Mouse (Mus musculus): ENCODE measurements around the gene Pappa2. TPM values are rescaled to one million over a fixed set of nuclear protein-coding genes. Genes with fewer than 3 reads are reported as not detected.

The Pappa2 gene
- polyA plus RNA-seq, 1 experiment from 2014 or later = 0.14 TPM

GRCm38 (mm10) chr1:158770036-158770655, 210.1 kb downstream of the Pappa2 start:
- Histone ChIP-seq H3K9ac (ENCODE audit: low read length) (no peak overlapping the region), H3K4me3 (ENCODE audit: low read depth, low read length) (no peak overlapping the region), H3K4me2 (ENCODE audit: low read length) (no peak overlapping the region), H3K9me3 (ENCODE audit: control insufficient read depth, low read length) (no peaks in the 10 kb centered on the region), H3K4me1 (replicated peaks; ENCODE audit: control insufficient read depth, insufficient read depth, low read length) (no peaks in the 10 kb centered on the region), H3K36me3 (ENCODE audit: control insufficient read depth, insufficient read depth, low read length) (no peaks in the 10 kb centered on the region), H3K27me3 (replicated peaks; ENCODE audit: control insufficient read depth, insufficient read depth, low read length) (no peaks in the 10 kb centered on the region), H3K27ac (ENCODE audit: low read depth) (no peak overlapping the region)
- 71% methylated on average over 7 of the region's 7 CpGs for WGBS
- DNase-seq (ENCODE audit: low spot score) (no peak), ATAC-seq (replicated peaks; ENCODE audit: low FRiP score, low TSS enrichment, low read depth) (no peak)

GRCm38 (mm10) chr1:158765842-158766241, 214.4 kb downstream of the Pappa2 start:
- ATAC-seq (replicated peaks; ENCODE audit: low FRiP score, low TSS enrichment, low read depth) (no peak), DNase-seq (ENCODE audit: low spot score) (no peak)
- H3K9me3 ChIP-seq (ENCODE audit: control insufficient read depth, low read length) = no peaks in the 10 kb centered on the region
- no peaks in the 10 kb centered on the region for H3K4me1 ChIP-seq (replicated peaks; ENCODE audit: control insufficient read depth, insufficient read depth, low read length)
- no peak overlapping the region for H3K4me2 ChIP-seq (ENCODE audit: low read length)
- H3K4me3 ChIP-seq (ENCODE audit: low read depth, low read length) = no peak overlapping the region
- no peaks in the 10 kb centered on the region for H3K36me3 ChIP-seq (ENCODE audit: control insufficient read depth, insufficient read depth, low read length)
- no peaks in the 10 kb centered on the region for H3K27me3 ChIP-seq (replicated peaks; ENCODE audit: control insufficient read depth, insufficient read depth, low read length)
- 27% methylated on average over 2 of the region's 2 CpGs for WGBS
- H3K9ac ChIP-seq (ENCODE audit: low read length) = no peak overlapping the region
- H3K27ac ChIP-seq (ENCODE audit: low read depth) = no peak overlapping the region

GRCm38 (mm10) chr1:158764727-158765126, 215.6 kb downstream of the Pappa2 start:
- no peaks in the 10 kb centered on the region for H3K36me3 ChIP-seq (ENCODE audit: control insufficient read depth, insufficient read depth, low read length)
- H3K4me2 ChIP-seq (ENCODE audit: low read length) = no peak overlapping the region
- no peak overlapping the region for H3K9ac ChIP-seq (ENCODE audit: low read length)
- ATAC-seq (replicated peaks; ENCODE audit: low FRiP score, low TSS enrichment, low read depth) = no peak
- 79% methylated on average over 6 of the region's 6 CpGs for WGBS
- no peak for DNase-seq (ENCODE audit: low spot score)
- no peaks in the 10 kb centered on the region for H3K27me3 ChIP-seq (replicated peaks; ENCODE audit: control insufficient read depth, insufficient read depth, low read length)
- H3K9me3 ChIP-seq (ENCODE audit: control insufficient read depth, low read length) = no peaks in the 10 kb centered on the region
- no peak overlapping the region for H3K4me3 ChIP-seq (ENCODE audit: low read depth, low read length)
- H3K4me1 ChIP-seq (replicated peaks; ENCODE audit: control insufficient read depth, insufficient read depth, low read length) = no peaks in the 10 kb centered on the region
- no peak overlapping the region for H3K27ac ChIP-seq (ENCODE audit: low read depth)

- no peak for DNase-seq (ENCODE audit: low spot score)
Measured at GRCm38 (mm10) chr1:158764211-158764610, 216.1 kb downstream of the Pappa2 start.

GRCm38 (mm10) chr1:158748356-158749096, 231.8 kb downstream of the Pappa2 start:
- WGBS = 49% methylated on average over 10 of the region's 10 CpGs
- Histone ChIP-seq H3K4me1 (replicated peaks; ENCODE audit: control insufficient read depth, insufficient read depth, low read length) (no peaks in the 10 kb centered on the region), H3K27ac (ENCODE audit: low read depth) (no peak overlapping the region), H3K27me3 (replicated peaks; ENCODE audit: control insufficient read depth, insufficient read depth, low read length) (no peaks in the 10 kb centered on the region), H3K4me3 (ENCODE audit: low read depth, low read length) (no peak overlapping the region), H3K9me3 (ENCODE audit: control insufficient read depth, low read length) (no peaks in the 10 kb centered on the region), H3K4me2 (ENCODE audit: low read length) (no peak overlapping the region), H3K9ac (ENCODE audit: low read length) (no peak overlapping the region), H3K36me3 (ENCODE audit: control insufficient read depth, insufficient read depth, low read length) (no peaks in the 10 kb centered on the region)
- DNase-seq (ENCODE audit: low spot score) (no peak), ATAC-seq (replicated peaks; ENCODE audit: low FRiP score, low TSS enrichment, low read depth) (no peak)

More at GRCm38 (mm10) chr1:158764211-158764610, 216.1 kb downstream of the Pappa2 start:
- Histone ChIP-seq H3K4me3 (ENCODE audit: low read depth, low read length) (no peak overlapping the region), H3K27me3 (replicated peaks; ENCODE audit: control insufficient read depth, insufficient read depth, low read length) (no peaks in the 10 kb centered on the region), H3K9ac (ENCODE audit: low read length) (no peak overlapping the region), H3K36me3 (ENCODE audit: control insufficient read depth, insufficient read depth, low read length) (no peaks in the 10 kb centered on the region), H3K4me2 (ENCODE audit: low read length) (no peak overlapping the region), H3K9me3 (ENCODE audit: control insufficient read depth, low read length) (no peaks in the 10 kb centered on the region), H3K4me1 (replicated peaks; ENCODE audit: control insufficient read depth, insufficient read depth, low read length) (no peaks in the 10 kb centered on the region), H3K27ac (ENCODE audit: low read depth) (no peak overlapping the region)
- ATAC-seq (replicated peaks; ENCODE audit: low FRiP score, low TSS enrichment, low read depth) = no peak

GRCm38 (mm10) chr1:158741449-158741848, 238.8 kb downstream of the Pappa2 start:
- Histone ChIP-seq H3K36me3 (ENCODE audit: control insufficient read depth, insufficient read depth, low read length) (no peaks in the 10 kb centered on the region), H3K4me2 (ENCODE audit: low read length) (no peak overlapping the region), H3K4me3 (ENCODE audit: low read depth, low read length) (no peak overlapping the region), H3K4me1 (replicated peaks; ENCODE audit: control insufficient read depth, insufficient read depth, low read length) (no peaks in the 10 kb centered on the region), H3K27me3 (replicated peaks; ENCODE audit: control insufficient read depth, insufficient read depth, low read length) (no peaks in the 10 kb centered on the region), H3K9ac (ENCODE audit: low read length) (no peak overlapping the region), H3K27ac (ENCODE audit: low read depth) (no peak overlapping the region), H3K9me3 (ENCODE audit: control insufficient read depth, low read length) (no peaks in the 10 kb centered on the region)
- WGBS = 63% methylated on average over 5 of the region's 5 CpGs
- ATAC-seq (replicated peaks; ENCODE audit: low FRiP score, low TSS enrichment, low read depth) (no peak), DNase-seq (ENCODE audit: low spot score) (no peak)

GRCm38 (mm10) chr1:158740949-158741348, 239.3 kb downstream of the Pappa2 start:
- DNase-seq (ENCODE audit: low spot score) (no peak), ATAC-seq (replicated peaks; ENCODE audit: low FRiP score, low TSS enrichment, low read depth) (no peak)
- no peak overlapping the region for H3K4me3 ChIP-seq (ENCODE audit: low read depth, low read length)
- no peak overlapping the region for H3K27ac ChIP-seq (ENCODE audit: low read depth)
- H3K36me3 ChIP-seq (ENCODE audit: control insufficient read depth, insufficient read depth, low read length) = no peaks in the 10 kb centered on the region
- no peak overlapping the region for H3K4me2 ChIP-seq (ENCODE audit: low read length)
- WGBS = 85% methylated on average over 5 of the region's 5 CpGs
- no peak overlapping the region for H3K9ac ChIP-seq (ENCODE audit: low read length)
- no peaks in the 10 kb centered on the region for H3K9me3 ChIP-seq (ENCODE audit: control insufficient read depth, low read length)
- H3K27me3 ChIP-seq (replicated peaks; ENCODE audit: control insufficient read depth, insufficient read depth, low read length) = no peaks in the 10 kb centered on the region
- H3K4me1 ChIP-seq (replicated peaks; ENCODE audit: control insufficient read depth, insufficient read depth, low read length) = no peaks in the 10 kb centered on the region

- Histone ChIP-seq H3K27me3 (replicated peaks; ENCODE audit: control insufficient read depth, insufficient read depth, low read length) (no peaks in the 10 kb centered on the region), H3K4me3 (ENCODE audit: low read depth, low read length) (no peak overlapping the region), H3K4me1 (replicated peaks; ENCODE audit: control insufficient read depth, insufficient read depth, low read length) (no peaks in the 10 kb centered on the region), H3K4me2 (ENCODE audit: low read length) (no peak overlapping the region), H3K9me3 (ENCODE audit: control insufficient read depth, low read length) (no peaks in the 10 kb centered on the region), H3K36me3 (ENCODE audit: control insufficient read depth, insufficient read depth, low read length) (no peaks in the 10 kb centered on the region), H3K27ac (ENCODE audit: low read depth) (no peak overlapping the region), H3K9ac (ENCODE audit: low read length) (no peak overlapping the region)
- 59% methylated on average over 6 of the region's 6 CpGs for WGBS
- no peak for DNase-seq (ENCODE audit: low spot score)
- no peak for ATAC-seq (replicated peaks; ENCODE audit: low FRiP score, low TSS enrichment, low read depth)
Measured at GRCm38 (mm10) chr1:158740161-158740766, 240.0 kb downstream of the Pappa2 start.

All from intestine, embryonic 14.5 days (tissue).